Mouse (Mus musculus): ENCODE measurements around the gene Spib.
A peak's percentile ranks its signal among the peaks of the same experiment; 100 is the strongest.

The Spib gene

GRCm38 (mm10) chr7:44524502-44524901 is 7.4 kb downstream of the Spib start, which contains the start of gene Mybpc2:
TSS of gene Mybpc2 (minus strand) at chr7:44524656.
- no peak for DNase-seq

- no peak for DNase-seq
Observed at GRCm38 (mm10) chr7:44523056-44523455, 8.8 kb downstream of the Spib start.

- DNase-seq: peak; percentile 72
Observed at GRCm38 (mm10) chr7:44521710-44522109, 10.2 kb downstream of the Spib start.

- DNase-seq: no peak
Observed at GRCm38 (mm10) chr7:44520990-44521389, 10.9 kb downstream of the Spib start.

- DNase-seq: no peak
Observed at GRCm38 (mm10) chr7:44519240-44519913, 12.5 kb downstream of the Spib start.

- no peak for DNase-seq
Observed at GRCm38 (mm10) chr7:44507491-44507890, 24.4 kb downstream of the Spib start.

GRCm38 (mm10) chr7:44501563-44502115 is 30.2 kb downstream of the Spib start:
- peak; percentile 76 for DNase-seq

- DNase-seq: no peak
Observed at GRCm38 (mm10) chr7:44500046-44500445, 31.8 kb downstream of the Spib start.

- no peak for DNase-seq
Observed at GRCm38 (mm10) chr7:44498922-44499321, 32.9 kb downstream of the Spib start.

- no peak for DNase-seq
Observed at GRCm38 (mm10) chr7:44497361-44498055, 34.4 kb downstream of the Spib start.

- DNase-seq: no peak
Observed at GRCm38 (mm10) chr7:44496771-44497109, 35.1 kb downstream of the Spib start.

- DNase-seq: peak; percentile 99
Observed at GRCm38 (mm10) chr7:44495992-44496770, 35.7 kb downstream of the Spib start, which contains the start of the genes Emc10 and Fam71e1. TSS of gene Emc10 (minus strand) at chr7:44496529. TSS of gene Fam71e1 (plus strand) at chr7:44496581.

- DNase-seq: no peak
Observed at GRCm38 (mm10) chr7:44495086-44495485, 36.8 kb downstream of the Spib start.

- DNase-seq: no peak
Observed at GRCm38 (mm10) chr7:44494681-44495080, 37.2 kb downstream of the Spib start.

GRCm38 (mm10) chr7:44492166-44492826 is 39.6 kb downstream of the Spib start:
- DNase-seq: no peak

- no peak for DNase-seq
Observed at GRCm38 (mm10) chr7:44491391-44491790, 40.5 kb downstream of the Spib start.

GRCm38 (mm10) chr7:44490281-44490680 is 41.6 kb downstream of the Spib start:
- DNase-seq: no peak

- DNase-seq: no peak
Observed at GRCm38 (mm10) chr7:44488545-44488944, 43.3 kb downstream of the Spib start.

GRCm38 (mm10) chr7:44487936-44488335 is 43.9 kb downstream of the Spib start:
- DNase-seq: no peak

- no peak for DNase-seq
Observed at GRCm38 (mm10) chr7:44486927-44487575, 44.8 kb downstream of the Spib start.

GRCm38 (mm10) chr7:44485572-44486195 is 46.2 kb downstream of the Spib start:
- no peak for DNase-seq

All from cerebellum, adult 8-10 months (tissue).